Mouse (Mus musculus) bone marrow, adult 2 months (tissue): ENCODE data around the gene Dvl2.

Source experiments
- CTCF ChIP-seq: fragments of 200-500 bp; IDR thresholded peaks from 2 replicates; pipeline ENCODE4 v1.5.1; 2011; ENCODE audit warnings: low read length, control low read depth; ENCODE audit not compliant: control insufficient read depth, insufficient read depth
- POLR2A ChIP-seq: fragments of 200-500 bp; IDR thresholded peaks from 2 replicates; pipeline ENCODE4 v1.6.1; 2011; ENCODE audit warnings: low read depth, mild to moderate bottlenecking, control low read depth, low read length, borderline replicate concordance; ENCODE audit not compliant: control insufficient read depth

DNA sequence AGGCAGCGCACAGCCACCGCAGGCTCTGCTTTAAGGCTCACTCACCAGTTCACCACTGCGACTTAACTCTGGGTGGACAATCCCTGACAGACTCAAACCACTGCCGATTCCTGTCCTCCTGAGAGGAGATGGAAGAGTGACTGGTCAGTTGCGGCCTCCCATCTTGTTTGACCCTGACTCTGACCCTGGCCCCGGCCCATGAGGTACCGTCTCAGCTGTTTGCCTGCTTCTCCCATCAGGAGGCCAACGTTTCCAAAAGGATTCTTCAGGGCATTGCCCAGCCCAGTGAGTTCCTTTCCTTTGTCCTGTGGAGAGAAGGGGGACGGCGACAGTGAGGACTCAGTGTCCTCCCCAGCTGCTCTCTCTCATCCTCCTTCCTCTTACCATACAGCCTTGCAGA is 10.6 kb downstream of the Dvl2 start:
- TF ChIP-seq CTCF, result no peak
- TF ChIP-seq POLR2A, result no peak
